Mouse (Mus musculus) megakaryocyte, adult 5-6 weeks (primary cell): ENCODE results near the gene Cbl. TPM values are rescaled to one million over a fixed set of nuclear protein-coding genes. Genes with fewer than 3 reads are reported as not detected.
"Not testable (repeated sequence)": the region's sequence is repeated elsewhere in the genome, so short reads cannot be mapped to it uniquely, and the experiment has no call there.

ENCODE experiments used
- ATAC-seq: 2 replicates; pipeline ENCODE4 v1.8.0; 2016; ENCODE audit warnings: mild to moderate bottlenecking, inconsistent platforms; ENCODE audit not compliant: poor library complexity, severe bottlenecking
- total RNA-seq, 2 experiments: library from RNA; stranded (forward) in 1 of 2; stranded (reverse) in 1 of 2; fragments of 153-499, 151-499 nt in 1 of 2; fragments of 221-1000, 200-1000 nt in 1 of 2; gene quantifications; 2 replicates each; pipeline versions ENCODE4 v1.2.3 to v1.2.4; 2015 to 2017

Gene Cbl
- total RNA-seq, 2 experiments from 2014 or later, result 45.3 to 180 TPM

GRCm38 (mm10) chr9:44134101-44134850, 99.6 kb downstream of the Cbl start, which contains the start of gene Mcam:
TSS of gene Mcam (plus strand) at chr9:44134469.
- ATAC-seq, result peak; percentile 17; the same call in 1 of the 2 replicates

GRCm38 (mm10) chr9:44133287-44133686, 100.6 kb downstream of the Cbl start:
- no peak for ATAC-seq

GRCm38 (mm10) chr9:44132200-44132599, 101.6 kb downstream of the Cbl start:
- no peak for ATAC-seq

DNA sequence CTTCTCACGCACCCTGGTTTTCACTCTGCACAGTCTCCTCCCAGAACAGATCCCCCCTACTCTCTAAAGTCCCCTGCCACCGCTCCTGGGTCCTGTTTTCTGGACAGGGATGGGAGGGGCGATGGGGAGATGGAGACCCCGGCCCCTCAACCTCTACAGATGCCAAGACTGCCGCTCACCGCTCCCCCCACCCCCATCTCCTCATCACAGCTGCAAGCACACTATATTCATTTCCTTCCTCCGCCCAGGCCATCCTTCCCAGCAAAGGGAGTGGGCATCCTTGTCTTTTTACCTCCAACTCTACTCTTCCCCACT, 102.6 kb downstream of the Cbl start:
- ATAC-seq, result no peak

DNA sequence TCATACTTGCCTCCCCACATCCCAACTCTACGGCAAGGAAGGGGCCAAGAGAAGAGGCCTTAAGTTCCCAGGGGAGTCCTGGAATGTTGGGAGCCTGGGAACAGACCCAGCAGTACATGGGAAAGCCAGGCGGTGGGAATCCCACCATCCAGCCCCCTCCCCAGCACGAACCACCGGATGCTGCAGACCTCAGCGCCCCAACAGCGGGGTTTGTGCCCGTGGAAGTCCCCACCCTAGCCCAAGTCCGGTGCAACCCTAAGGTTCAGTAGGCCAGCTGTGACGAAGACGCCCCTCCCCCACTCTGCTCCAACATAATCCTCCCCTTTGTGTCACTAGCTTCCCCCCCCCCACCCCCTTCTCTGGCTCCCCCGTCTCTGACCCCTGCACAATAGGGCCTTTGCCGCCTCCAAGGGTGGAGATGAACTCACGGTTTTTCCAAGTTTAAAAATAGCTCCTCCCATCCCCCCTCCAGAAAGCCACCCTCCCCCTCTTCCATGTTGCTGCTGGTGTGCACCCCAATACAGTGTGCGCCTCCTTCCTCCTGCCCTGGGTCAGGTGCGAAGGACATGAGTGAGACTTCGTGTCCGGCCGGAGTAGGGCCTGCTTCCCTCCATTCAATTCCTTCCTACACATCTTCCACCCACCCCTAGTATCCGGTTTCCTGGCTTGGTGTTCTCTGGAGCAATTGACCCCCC, 103.1 kb downstream of the Cbl start:
- ATAC-seq, result no peak

DNA sequence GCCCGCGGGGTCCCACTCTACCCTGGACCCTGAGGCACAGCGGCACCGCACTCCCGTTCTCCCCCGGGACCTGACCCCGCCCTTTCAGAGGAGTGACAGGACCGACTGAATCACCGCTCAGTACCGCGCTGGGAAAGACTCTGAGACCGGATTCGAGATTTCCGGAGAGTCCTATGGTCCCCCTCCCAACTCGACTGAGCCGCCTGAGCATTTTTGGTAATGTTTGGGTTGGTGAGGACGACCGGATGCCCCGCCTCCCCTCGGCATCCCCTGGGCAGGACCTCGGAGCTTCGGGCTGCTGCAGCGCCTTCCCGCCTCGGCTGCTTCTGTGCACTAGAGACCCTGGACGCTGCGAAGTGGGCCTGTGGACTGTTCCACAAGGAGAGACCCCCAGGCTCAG, 103.8 kb downstream of the Cbl start:
- peak; percentile 49 for ATAC-seq

DNA sequence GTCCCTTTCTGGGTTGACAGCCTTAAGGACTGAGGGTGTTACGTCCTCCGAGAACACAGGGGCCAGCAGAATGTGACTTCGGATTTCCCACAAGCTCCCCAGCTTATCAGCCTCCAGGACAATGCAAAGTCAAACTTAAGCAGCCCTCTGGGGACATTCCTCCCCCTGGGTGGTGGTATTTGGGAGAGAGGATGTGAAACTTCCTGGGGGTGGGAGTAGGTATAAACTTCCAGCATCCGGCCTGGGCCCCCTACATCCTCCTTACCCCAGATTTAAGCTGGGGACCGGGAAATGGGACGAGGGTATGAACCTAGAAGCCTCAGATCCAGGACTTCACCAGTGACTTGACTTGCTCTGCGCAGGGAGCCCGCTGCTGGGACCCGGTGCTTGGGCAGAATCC, 104.2 kb downstream of the Cbl start:
- ATAC-seq, result no peak

DNA sequence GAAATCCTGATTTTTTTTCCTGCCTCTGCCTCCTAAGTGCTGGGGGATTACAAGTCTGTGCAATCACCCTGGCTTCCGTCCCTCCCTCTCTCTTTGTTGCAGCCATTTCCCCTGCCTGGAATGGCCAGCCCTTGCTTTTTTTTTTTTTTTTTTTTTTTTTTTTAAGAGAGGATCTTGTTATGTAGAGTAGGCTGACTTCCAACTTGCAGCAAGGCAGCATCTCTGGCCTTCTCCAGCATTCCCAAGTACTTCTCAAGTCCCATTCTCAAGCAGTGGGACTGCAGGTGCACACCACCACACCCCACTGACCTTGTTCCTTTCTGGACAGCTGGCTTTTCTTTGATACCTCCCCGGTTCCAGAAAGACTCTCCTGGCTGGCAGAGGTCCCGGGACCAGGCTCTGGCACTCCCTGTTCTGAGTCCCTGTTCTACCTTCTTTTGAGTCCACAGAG, 106.5 kb downstream of the Cbl start:
- no peak for ATAC-seq

DNA sequence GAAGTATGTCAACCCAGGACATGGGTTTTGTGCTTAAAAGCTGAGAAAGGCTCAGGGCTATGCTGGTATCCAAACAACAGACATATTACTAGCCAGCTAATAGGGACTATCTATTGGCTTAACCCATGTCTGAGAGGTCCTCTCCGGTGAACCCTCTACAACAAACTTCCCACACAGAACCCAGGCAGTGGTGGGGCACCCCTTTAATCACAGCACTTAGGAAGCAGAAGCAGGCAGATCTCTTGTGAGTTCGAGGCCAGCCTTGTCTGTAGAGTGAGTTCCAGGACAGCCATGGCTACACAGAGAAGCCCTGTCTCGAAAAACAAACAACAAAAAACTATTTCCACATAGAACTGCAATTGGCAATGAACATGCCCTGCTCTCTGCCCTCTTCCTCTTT, 107.1 kb downstream of the Cbl start:
- ATAC-seq, result no peak; the same call in 1 of the 2 replicates

GRCm38 (mm10) chr9:44125546-44126428, 108.1 kb downstream of the Cbl start:
- ATAC-seq, result peak; percentile 70

GRCm38 (mm10) chr9:44125026-44125425, 108.8 kb downstream of the Cbl start:
- no peak for ATAC-seq

DNA sequence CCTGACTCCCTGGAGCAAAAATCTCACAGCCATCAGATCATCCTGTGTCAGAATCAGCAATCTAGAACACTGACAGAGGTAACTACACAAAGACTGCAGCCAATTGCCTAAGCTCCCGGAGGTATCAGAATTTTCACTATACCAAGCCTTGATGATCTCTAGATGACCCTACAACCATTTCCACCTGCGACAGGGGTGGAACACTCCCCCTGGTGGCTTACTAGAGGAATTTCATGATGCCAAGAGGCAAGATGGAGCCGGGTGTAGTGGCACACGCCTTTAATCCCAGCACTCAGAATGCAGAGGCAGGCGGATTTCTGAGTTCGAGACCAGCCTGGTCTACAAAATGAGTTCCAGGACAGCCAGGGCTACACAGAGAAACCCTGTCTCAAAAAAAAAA, 109.5 kb downstream of the Cbl start:
- peak; percentile 36; the same call in 1 of the 2 replicates for ATAC-seq

GRCm38 (mm10) chr9:44119948-44120465, 113.8 kb downstream of the Cbl start:
- ATAC-seq, result no peak

DNA sequence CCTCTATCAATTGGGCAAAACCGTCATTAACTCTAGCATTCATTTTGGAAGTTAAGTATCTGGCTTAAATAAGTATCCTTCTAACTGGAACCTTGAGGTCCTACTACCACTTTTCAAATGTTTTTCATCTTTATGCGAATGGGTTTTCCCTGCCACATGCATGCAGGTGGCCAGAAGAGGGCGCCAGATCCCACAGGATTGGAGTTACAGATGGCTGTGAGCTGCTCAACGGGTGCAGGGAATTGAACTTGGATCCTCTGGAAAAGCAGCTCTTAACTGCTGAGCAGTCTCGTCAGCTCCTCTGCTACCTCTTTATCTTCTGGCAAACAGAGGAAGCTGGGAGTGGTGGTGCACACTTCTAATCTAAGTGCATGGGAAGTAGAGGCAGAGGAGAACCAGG, 114.8 kb downstream of the Cbl start:
- ATAC-seq, result peak; percentile 43; the same call in 1 of the 2 replicates

DNA sequence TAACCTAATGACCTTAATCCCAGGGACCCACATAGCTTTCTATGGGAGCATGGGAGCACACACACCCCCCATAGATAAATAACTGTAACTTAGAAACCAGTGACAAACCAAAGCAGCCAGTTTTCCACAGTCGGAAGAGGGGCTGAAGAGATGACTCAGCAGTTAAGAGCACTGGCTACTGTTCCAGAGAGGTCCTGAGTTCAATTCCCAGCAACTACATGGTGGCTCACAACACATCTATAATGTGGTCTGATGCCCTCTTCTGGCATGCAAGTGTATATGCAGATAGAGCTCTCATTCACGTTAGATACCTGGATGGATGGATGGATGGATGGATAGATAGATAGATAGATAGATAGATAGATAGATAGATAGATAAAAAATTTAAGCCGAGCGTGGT, 117.7 kb downstream of the Cbl start:
- ATAC-seq, result no peak

- ATAC-seq, result no peak
Observed at GRCm38 (mm10) chr9:44115599-44115998, 118.2 kb downstream of the Cbl start.

- ATAC-seq, result no peak
Observed at GRCm38 (mm10) chr9:44114453-44114852, 119.4 kb downstream of the Cbl start.

DNA sequence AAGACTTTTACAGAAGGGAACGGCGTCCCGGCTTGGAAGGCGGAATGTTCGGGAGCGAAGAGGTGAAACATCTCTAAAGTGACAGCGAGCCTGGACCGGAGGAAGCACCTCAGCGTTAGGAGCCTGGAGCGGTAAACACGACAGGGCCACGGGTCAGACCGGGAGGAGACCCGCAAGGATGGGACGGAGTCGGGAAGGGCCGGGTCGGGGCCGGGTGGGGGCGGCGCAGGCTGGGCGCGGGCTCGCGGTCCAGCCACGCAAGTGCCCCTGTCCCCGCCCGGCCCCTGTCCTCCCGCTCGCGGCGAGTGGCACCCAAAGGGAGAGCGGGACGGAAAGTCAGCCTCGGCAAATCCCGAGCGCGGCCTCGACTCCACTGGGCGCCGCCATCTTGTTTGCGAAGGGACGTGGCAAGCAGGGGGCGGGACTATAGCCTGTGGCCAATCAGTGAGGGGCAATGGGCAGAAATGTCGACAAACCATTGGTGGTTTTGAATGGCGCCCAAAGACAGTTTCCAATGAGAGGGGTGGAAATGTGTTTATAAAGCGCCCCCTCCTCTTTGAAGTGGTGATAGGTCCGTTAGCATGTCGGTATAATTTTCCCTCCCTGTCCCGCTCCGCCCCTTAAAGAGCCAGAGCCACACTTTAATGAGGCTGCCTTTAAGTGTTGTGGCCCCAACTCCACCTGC, 120.6 kb downstream of the Cbl start, which contains the start of the genes Gm49380 and Rnf26:
TSS of gene Gm49380 (minus strand) at position 396 of the 685 bp plus-strand sequence.
TSS of gene Rnf26 (minus strand) at position 413 of the 685 bp plus-strand sequence.
- ATAC-seq, result peak; percentile 98

- ATAC-seq, result not testable (repeated sequence)
Observed at GRCm38 (mm10) chr9:44111909-44112308, 121.9 kb downstream of the Cbl start.
